Mouse (Mus musculus): Measurements from ENCODE around the gene Ermp1. TPM values are rescaled to one million over a fixed set of nuclear protein-coding genes. Genes with fewer than 3 reads are reported as not detected.

Gene Ermp1
- total RNA-seq, 2 experiments from 2014 or later = 36.5 to 38.9 TPM

GRCm38 (mm10) chr19:29666164-29666563, 17.9 kb upstream of the Ermp1 start:
- DNase-seq (ENCODE audit: extremely low spot score in 1 of 2, low spot score in 2 of 2) = no peak
- intact Hi-C loops (cut with DNase I) = no loop called here

GRCm38 (mm10) chr19:29664934-29665333, 16.7 kb upstream of the Ermp1 start:
- DNase-seq (ENCODE audit: extremely low spot score in 1 of 2, low spot score in 2 of 2) = no peak

GRCm38 (mm10) chr19:29663780-29664179, 15.6 kb upstream of the Ermp1 start:
- intact Hi-C loops (cut with DNase I) = no loop called here
- no peak for DNase-seq (ENCODE audit: extremely low spot score in 1 of 2, low spot score in 2 of 2)

More at GRCm38 (mm10) chr19:29664934-29665333, 16.7 kb upstream of the Ermp1 start:
- intact Hi-C loops (cut with DNase I) = no loop called here

GRCm38 (mm10) chr19:29661974-29662580, 13.9 kb upstream of the Ermp1 start:
- intact Hi-C loops (cut with DNase I) = no loop called here
- DNase-seq (ENCODE audit: extremely low spot score in 1 of 2, low spot score in 2 of 2) = no peak

GRCm38 (mm10) chr19:29660835-29661764, 12.9 kb upstream of the Ermp1 start:
- no peak for DNase-seq (ENCODE audit: extremely low spot score in 1 of 2, low spot score in 2 of 2)
- intact Hi-C loops (cut with DNase I) = no loop called here

DNA sequence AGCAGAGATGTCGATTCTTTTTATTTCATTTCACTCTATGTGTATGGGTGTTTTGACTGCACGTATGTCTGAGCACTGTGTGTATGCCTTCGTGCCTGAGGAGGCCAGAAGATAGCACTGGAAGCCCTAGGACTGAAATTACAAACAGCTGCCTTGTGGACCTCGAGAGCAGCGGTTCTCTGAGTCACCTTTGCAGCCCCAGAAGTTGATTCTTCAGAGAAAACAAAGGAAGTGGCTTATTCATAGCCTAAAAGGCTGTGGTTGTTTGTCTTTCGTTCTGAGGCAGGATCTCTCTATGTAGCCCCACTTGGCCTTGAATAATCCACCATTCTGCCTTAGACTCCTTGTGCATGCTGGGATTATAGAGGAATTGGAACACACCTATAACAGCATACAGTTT, 11.5 kb upstream of the Ermp1 start:
- DNase-seq (ENCODE audit: extremely low spot score in 1 of 2, low spot score in 2 of 2) = no peak
- intact Hi-C loops (cut with DNase I) = no loop called here

- no peak for DNase-seq (ENCODE audit: extremely low spot score in 1 of 2, low spot score in 2 of 2)
- intact Hi-C loops (cut with DNase I) = no loop called here
These were observed 10.6 kb upstream of the Ermp1 start for GRCm38 (mm10) chr19:29658836-29659235.

DNA sequence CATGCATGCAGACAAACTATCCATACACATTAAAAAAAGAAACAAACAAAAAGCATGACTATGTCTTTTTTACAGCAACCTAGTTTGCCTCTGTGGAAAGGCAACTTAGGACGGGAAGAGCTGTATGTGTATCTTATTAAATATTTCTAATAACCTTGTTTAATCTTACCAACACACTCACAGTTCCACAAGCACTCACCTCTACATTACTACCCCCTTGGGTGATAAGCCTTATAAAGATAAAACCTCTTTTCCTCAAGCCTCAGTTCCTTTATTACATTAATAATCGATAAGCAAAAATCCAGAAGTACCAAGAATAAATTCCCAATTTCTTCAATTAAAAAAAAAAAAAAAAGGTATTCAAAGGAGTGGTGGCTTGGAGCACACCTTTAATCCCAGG, 9.3 kb upstream of the Ermp1 start:
- intact Hi-C loops (cut with DNase I) = no loop called here
- no peak for DNase-seq (ENCODE audit: extremely low spot score in 1 of 2, low spot score in 2 of 2)

- intact Hi-C loops (cut with DNase I) = no loop called here
- no peak for DNase-seq (ENCODE audit: extremely low spot score in 1 of 2, low spot score in 2 of 2)
These were observed 8.8 kb upstream of the Ermp1 start for GRCm38 (mm10) chr19:29657033-29657432.

DNA sequence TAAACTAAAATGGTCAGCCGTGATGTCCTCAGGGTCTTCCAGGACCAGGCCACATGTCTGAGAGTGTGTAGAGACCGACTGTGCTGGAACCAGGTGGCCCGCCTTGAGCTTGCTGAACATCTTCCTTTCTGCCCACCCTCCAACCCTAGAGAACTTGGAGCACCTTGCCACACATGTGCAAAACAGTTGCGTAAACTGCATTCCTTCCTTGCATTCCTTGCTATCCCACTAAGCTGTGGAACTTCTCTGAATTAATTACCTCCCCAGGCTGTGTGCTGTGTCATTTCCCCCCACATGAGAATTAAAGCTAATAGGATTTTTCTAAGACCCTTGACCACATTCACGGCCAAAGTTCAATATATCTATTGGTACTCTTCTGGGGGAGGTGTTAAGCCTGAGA, 8.4 kb upstream of the Ermp1 start:
- DNase-seq (ENCODE audit: extremely low spot score in 1 of 2, low spot score in 2 of 2) = no peak
- intact Hi-C loops (cut with DNase I) = no loop called here

- no peak for DNase-seq (ENCODE audit: extremely low spot score in 1 of 2, low spot score in 2 of 2)
- intact Hi-C loops (cut with DNase I) = no loop called here
These were observed 7.8 kb upstream of the Ermp1 start for GRCm38 (mm10) chr19:29656029-29656428.

DNA sequence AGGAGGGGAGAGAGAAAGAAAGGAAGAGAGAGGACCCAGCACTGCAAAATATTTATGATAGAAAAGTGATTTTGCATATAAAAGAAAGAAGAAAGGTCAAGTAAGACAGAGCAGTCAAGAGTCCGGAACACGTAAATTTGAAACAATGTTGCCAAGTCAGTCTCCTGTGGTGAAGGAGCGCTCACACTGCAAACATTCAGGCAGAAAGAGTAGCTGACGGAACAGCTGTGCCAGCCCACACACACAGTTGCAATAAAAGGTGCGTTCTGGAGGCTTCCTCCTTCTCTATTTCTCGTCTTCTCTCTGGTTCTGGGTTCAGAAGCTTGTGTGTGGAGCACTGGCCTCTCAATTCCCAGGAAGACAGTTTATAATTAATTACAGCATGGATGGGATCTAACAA, 6.9 kb upstream of the Ermp1 start:
- DNase-seq (ENCODE audit: extremely low spot score in 1 of 2, low spot score in 2 of 2) = no peak
- intact Hi-C loops (cut with DNase I) = no loop called here

DNA sequence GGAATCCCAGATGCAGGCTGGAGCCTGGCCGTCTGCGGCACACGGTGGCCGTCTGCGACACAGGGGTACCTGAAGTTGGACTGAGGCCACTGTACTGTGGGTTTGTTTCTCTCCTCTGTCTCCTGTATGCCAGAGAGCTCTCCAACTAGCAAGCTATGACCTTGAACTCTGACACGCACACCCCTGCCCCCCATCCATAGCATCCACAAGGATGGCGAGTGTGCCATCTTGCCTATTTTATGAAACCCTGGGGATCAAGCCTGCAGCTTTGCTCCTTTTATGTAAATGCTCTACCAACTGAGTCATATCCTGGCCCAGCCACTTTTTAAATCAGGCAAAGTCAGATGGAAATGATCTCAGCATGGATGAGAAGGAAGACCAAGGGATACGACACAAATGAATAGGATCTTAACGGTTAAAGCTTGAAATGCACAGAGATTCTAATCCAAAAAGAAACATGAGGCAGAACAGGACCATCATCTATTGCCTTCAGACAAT, 5.6 kb upstream of the Ermp1 start:
- DNase-seq (ENCODE audit: extremely low spot score in 1 of 2, low spot score in 2 of 2) = no peak
- intact Hi-C loops (cut with DNase I) = no loop called here

- no peak for DNase-seq (ENCODE audit: extremely low spot score in 1 of 2, low spot score in 2 of 2)
- intact Hi-C loops (cut with DNase I) = no loop called here
These were observed 1.5 kb upstream of the Ermp1 start for GRCm38 (mm10) chr19:29649683-29650082.

GRCm38 (mm10) chr19:29648550-29648914, 317 bp upstream of the Ermp1 start:
- intact Hi-C loops (cut with DNase I) = no loop called here
- DNase-seq (ENCODE audit: extremely low spot score in 1 of 2, low spot score in 2 of 2) = no peak

DNA sequence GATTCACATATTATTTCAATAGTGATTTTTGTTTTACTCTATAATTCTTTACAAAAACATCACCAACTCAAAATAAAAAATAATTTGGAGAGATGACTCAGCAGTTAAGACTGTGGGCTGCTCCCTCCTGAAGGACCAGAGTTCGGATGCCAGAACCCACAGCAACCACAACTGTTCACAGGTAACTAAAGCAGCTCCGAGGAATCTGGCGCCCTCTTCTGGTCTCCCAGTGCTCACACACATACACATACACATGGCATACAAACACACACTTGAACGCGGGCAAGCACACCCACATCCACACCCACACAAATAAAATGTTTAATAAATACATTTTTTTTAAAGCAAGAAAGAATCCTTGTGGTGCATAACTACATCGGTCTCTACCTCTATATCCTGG, 3.5 kb downstream of the Ermp1 start:
- intact Hi-C loops (cut with DNase I) = no loop called here
- DNase-seq (ENCODE audit: extremely low spot score in 1 of 2, low spot score in 2 of 2) = peak in 1 of 2 experiments; percentile 31

DNA sequence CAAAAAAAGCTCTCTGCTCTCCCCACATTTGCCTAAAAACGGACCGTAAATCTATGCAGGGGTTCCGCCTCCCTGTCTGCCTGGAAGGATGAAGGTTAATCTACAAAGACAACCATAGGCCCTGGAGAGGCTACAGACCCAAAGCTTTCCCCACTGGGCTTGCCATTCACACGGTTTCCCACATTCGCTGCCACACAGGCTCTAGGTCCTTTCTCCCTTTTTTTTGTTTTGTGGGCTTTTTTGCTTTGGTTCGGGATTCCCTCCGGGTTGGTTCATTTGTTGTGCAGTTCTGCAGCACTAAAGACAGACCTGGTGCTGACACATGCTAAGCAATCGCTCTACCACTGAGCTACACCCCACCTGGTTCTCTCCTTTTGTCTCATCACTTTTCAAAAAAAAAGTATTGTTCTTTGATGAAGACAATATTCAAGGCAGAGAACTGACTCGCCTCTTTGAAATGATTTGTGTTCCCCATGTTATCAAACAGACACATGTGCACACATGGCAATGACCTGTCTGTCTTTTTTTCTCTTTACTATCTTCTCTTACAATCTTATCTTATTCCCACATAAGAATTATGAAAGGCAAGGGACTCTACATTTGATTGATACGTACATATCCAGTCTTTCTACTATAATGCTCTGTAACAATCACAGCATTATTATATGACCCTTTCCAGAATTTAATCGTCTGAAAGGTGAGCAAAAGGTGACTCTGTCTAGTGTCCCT, 4.9 kb downstream of the Ermp1 start:
- DNase-seq (ENCODE audit: extremely low spot score in 1 of 2, low spot score in 2 of 2) = no peak
- intact Hi-C loops (cut with DNase I) = no loop called here

GRCm38 (mm10) chr19:29642211-29642610, 6.0 kb downstream of the Ermp1 start:
- DNase-seq (ENCODE audit: extremely low spot score in 1 of 2, low spot score in 2 of 2) = no peak
- intact Hi-C loops (cut with DNase I) = no loop called here

GRCm38 (mm10) chr19:29641510-29641909, 6.7 kb downstream of the Ermp1 start:
- intact Hi-C loops (cut with DNase I) = no loop called here
- DNase-seq (ENCODE audit: extremely low spot score in 1 of 2, low spot score in 2 of 2) = no peak

- intact Hi-C loops (cut with DNase I) = no loop called here
- no peak for DNase-seq (ENCODE audit: extremely low spot score in 1 of 2, low spot score in 2 of 2)
These were observed 7.2 kb downstream of the Ermp1 start for GRCm38 (mm10) chr19:29641055-29641454.
